Mouse (Mus musculus) heart, adult 2 months (tissue): ENCODE data around the gene Ggt1. TPM values are rescaled to one million over a fixed set of nuclear protein-coding genes. Genes with fewer than 3 reads are reported as not detected.

Experiments
- DNase-seq, 2 experiments: peaks; one replicate each; pipeline ENCODE4 v3.0.0; 2021
- H3K27ac ChIP-seq: fragments of 200-600 bp; 2 replicates; pipeline ENCODE4 v1.8.1; 2022
- H3K27me3 ChIP-seq: fragments of 200-500 bp; 2 replicates; pipeline ENCODE4 v1.6.1; 2012; ENCODE audit warnings: mild to moderate bottlenecking, low read length, inconsistent platforms, mixed read lengths; ENCODE audit not compliant: control insufficient read depth, insufficient read depth
- H3K36me3 ChIP-seq: fragments of 200-500 bp; 2 replicates; pipeline ENCODE4 v1.6.1; 2012; ENCODE audit warnings: low read length, inconsistent platforms; ENCODE audit not compliant: control insufficient read depth, insufficient read depth
- H3K4me1 ChIP-seq: fragments of 200-500 bp; 2 replicates; pipeline ENCODE4 v1.6.1; 2011; ENCODE audit warnings: low read length; ENCODE audit not compliant: control insufficient read depth, insufficient read depth
- H3K4me3 ChIP-seq: fragments of 200-600 bp; 2 replicates; pipeline ENCODE4 v1.8.1; 2022
- H3K79me2 ChIP-seq: fragments of 200-500 bp; replicated peaks from 2 replicates; pipeline ENCODE4 v1.6.1; 2012; ENCODE audit warnings: mild to moderate bottlenecking, inconsistent platforms, low read length, moderate library complexity, mixed read lengths; ENCODE audit not compliant: control insufficient read depth, insufficient read depth
- H3K9ac ChIP-seq: fragments of 200-500 bp; 2 replicates; pipeline ENCODE4 v1.6.1; 2012; ENCODE audit warnings: low read depth, mild to moderate bottlenecking, control low read depth, inconsistent platforms, low read length, mixed read lengths
- CTCF ChIP-seq: fragments of 200-600 bp; IDR thresholded peaks from 2 replicates; pipeline ENCODE4 v1.8.1; 2022; ENCODE audit warnings: antibody characterized with exemption, mild to moderate bottlenecking, moderate library complexity
- EP300 ChIP-seq: fragments of 200-500 bp; IDR thresholded peaks from 2 replicates; pipeline ENCODE4 v1.6.1; 2011; ENCODE audit warnings: low read depth, low read length, control low read depth; ENCODE audit not compliant: insufficient read depth
- POLR2A ChIP-seq: fragments of 200-500 bp; IDR thresholded peaks from 2 replicates; pipeline ENCODE4 v1.6.1; 2011; ENCODE audit warnings: mild to moderate bottlenecking, low read depth, low read length, control low read depth; ENCODE audit not compliant: insufficient read depth
- WGBS: fragments of 180-500 bp; shearing (Covaris S2); methylation state at CpG from one replicate; pipeline ENCODE4 v1.1.7; 2018; 5-methylcytosine and 5-hydroxymethylcytosine counted together
- intact Hi-C: fragments of 180-260 bp; cut with DNase I; formaldehyde crosslinking; loops from one replicate; pipeline ENCODE4 v1.15.1; 2025
- polyA plus RNA-seq: library from polyadenylated mRNA; depleted of rRNA; stranded (reverse); fragments of >200 nt; gene quantifications from 2 replicates; pipeline ENCODE4 v1.2.3, GENCODE M21; 2012
- total RNA-seq, 2 experiments: library from RNA; stranded (reverse); gene quantifications; 2 replicates each; pipeline ENCODE4 v1.2.3; 2021

Ggt1 gene
- total and polyA plus RNA-seq, 3 experiments, result 0.31 TPM; not detected in 2

GRCm38 (mm10) chr10:75568441-75568840 is 7.0 kb downstream of the Ggt1 start:
- TF ChIP-seq CTCF (no peak), POLR2A (no peak), EP300 (no peak)
- Histone ChIP-seq H3K79me2 (no peaks in the 10 kb centered on the region; the same call in 1 of the 2 replicates), H3K27ac (no peak overlapping the region), H3K27me3 (no peaks in the 10 kb centered on the region), H3K4me3 (no peak overlapping the region), H3K36me3 (no peaks in the 10 kb centered on the region), H3K4me1 (no peaks in the 10 kb centered on the region), H3K9ac (no peak overlapping the region)
- 19% methylated on average over 11 of the region's 11 CpGs for WGBS
- no peak for DNase-seq
- intact Hi-C loops, result no loop called here

GRCm38 (mm10) chr10:75568851-75569250 is 7.4 kb downstream of the Ggt1 start:
- no peaks in the 10 kb centered on the region; the same call in 1 of the 2 replicates for H3K79me2 ChIP-seq
- WGBS, result 56% methylated on average over 4 of the region's 4 CpGs
- H3K4me1 ChIP-seq, result no peaks in the 10 kb centered on the region
- no peak overlapping the region for H3K9ac ChIP-seq
- no peaks in the 10 kb centered on the region for H3K36me3 ChIP-seq
- intact Hi-C loops, result no loop called here
- H3K27me3 ChIP-seq, result no peaks in the 10 kb centered on the region
- DNase-seq, result no peak
- H3K4me3 ChIP-seq, result no peak overlapping the region
- TF ChIP-seq POLR2A (no peak), CTCF (no peak), EP300 (no peak)
- H3K27ac ChIP-seq, result no peak overlapping the region

GRCm38 (mm10) chr10:75570981-75571657 is 9.7 kb downstream of the Ggt1 start:
- Histone ChIP-seq H3K27ac (no peak overlapping the region), H3K9ac (no peak overlapping the region), H3K27me3 (no peaks in the 10 kb centered on the region), H3K36me3 (no peaks in the 10 kb centered on the region), H3K4me3 (no peak overlapping the region), H3K4me1 (no peaks in the 10 kb centered on the region), H3K79me2 (no peaks in the 10 kb centered on the region; the same call in 1 of the 2 replicates)
- no peak for DNase-seq
- intact Hi-C loops, result no loop called here
- no peak for TF ChIP-seq POLR2A
- no peak for TF ChIP-seq CTCF
- TF ChIP-seq EP300, result no peak
- WGBS, result 50% methylated on average over 10 of the region's 10 CpGs

GRCm38 (mm10) chr10:75571937-75572336 is 10.5 kb downstream of the Ggt1 start:
- WGBS, result 50% methylated on average over 9 of the region's 9 CpGs
- no peak overlapping the region for H3K27ac ChIP-seq

GRCm38 (mm10) chr10:75573181-75573580 is 11.8 kb downstream of the Ggt1 start:
- TF ChIP-seq EP300 (no peak), CTCF (no peak), POLR2A (no peak)
- Histone ChIP-seq H3K27me3 (no peaks in the 10 kb centered on the region), H3K27ac (no peak overlapping the region), H3K4me3 (no peak overlapping the region), H3K9ac (no peak overlapping the region), H3K79me2 (no peaks in the 10 kb centered on the region; the same call in 1 of the 2 replicates), H3K36me3 (no peaks in the 10 kb centered on the region), H3K4me1 (no peaks in the 10 kb centered on the region)
- intact Hi-C loops, result no loop called here
- 80% methylated on average over 10 of the region's 10 CpGs for WGBS
- no peak for DNase-seq

More at GRCm38 (mm10) chr10:75571937-75572336, 10.5 kb downstream of the Ggt1 start:
- H3K9ac ChIP-seq, result no peak overlapping the region
- no peaks in the 10 kb centered on the region for H3K4me1 ChIP-seq
- no peak for DNase-seq
- no peak for TF ChIP-seq POLR2A
- TF ChIP-seq EP300, result no peak
- TF ChIP-seq CTCF, result no peak
- no peaks in the 10 kb centered on the region for H3K27me3 ChIP-seq
- no peak overlapping the region for H3K4me3 ChIP-seq
- intact Hi-C loops, result no loop called here
- H3K79me2 ChIP-seq, result no peaks in the 10 kb centered on the region; the same call in 1 of the 2 replicates
- H3K36me3 ChIP-seq, result no peaks in the 10 kb centered on the region

- intact Hi-C loops, result no loop called here
These were observed 12.6 kb downstream of the Ggt1 start for GRCm38 (mm10) chr10:75573965-75574364.

More at GRCm38 (mm10) chr10:75573965-75574364, 12.6 kb downstream of the Ggt1 start:
- H3K36me3 ChIP-seq, result no peaks in the 10 kb centered on the region
- H3K27ac ChIP-seq, result no peak overlapping the region
- TF ChIP-seq EP300 (no peak), CTCF (no peak), POLR2A (no peak)
- WGBS, result 92% methylated on average over 9 of the region's 9 CpGs
- H3K4me3 ChIP-seq, result no peak overlapping the region
- H3K27me3 ChIP-seq, result no peaks in the 10 kb centered on the region
- H3K9ac ChIP-seq, result no peak overlapping the region
- no peak for DNase-seq
- no peaks in the 10 kb centered on the region; the same call in 1 of the 2 replicates for H3K79me2 ChIP-seq
- no peaks in the 10 kb centered on the region for H3K4me1 ChIP-seq
